Mouse (Mus musculus) left cerebral cortex, adult 11 months (tissue): ENCODE data around the gene Olfr169.
"Not testable (repeated sequence)": the region's sequence is repeated elsewhere in the genome, so short reads cannot be mapped to it uniquely, and the experiment has no call there.

Source experiments
- DNase-seq: peaks from one replicate; pipeline ENCODE4 v3.0.0; 2022; ENCODE audit warnings: low spot score

Gene Olfr169

DNA sequence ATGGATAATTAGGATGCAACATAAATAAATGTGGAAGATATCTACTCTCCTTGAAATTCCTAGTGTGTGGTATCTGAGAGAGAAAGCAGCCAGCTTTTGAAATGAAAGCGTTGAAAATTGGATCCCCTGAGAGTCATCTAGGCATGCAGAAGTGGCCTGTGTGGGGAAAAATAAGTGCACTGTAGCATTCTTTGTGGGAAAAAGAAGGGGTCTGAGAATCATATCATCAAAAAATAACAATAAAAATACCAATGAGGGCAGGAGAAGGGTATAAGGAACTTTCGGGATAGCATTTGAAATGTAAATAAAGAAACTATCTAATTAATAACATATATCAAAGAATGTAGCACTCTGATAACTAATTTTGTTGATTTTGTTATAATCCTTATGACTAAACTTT, at the start of gene Olfr169:
Gene Olfr169, minus strand, starts transcription at position 101 of the 400 bp plus-strand sequence.
- not testable (repeated sequence) for DNase-seq

DNA sequence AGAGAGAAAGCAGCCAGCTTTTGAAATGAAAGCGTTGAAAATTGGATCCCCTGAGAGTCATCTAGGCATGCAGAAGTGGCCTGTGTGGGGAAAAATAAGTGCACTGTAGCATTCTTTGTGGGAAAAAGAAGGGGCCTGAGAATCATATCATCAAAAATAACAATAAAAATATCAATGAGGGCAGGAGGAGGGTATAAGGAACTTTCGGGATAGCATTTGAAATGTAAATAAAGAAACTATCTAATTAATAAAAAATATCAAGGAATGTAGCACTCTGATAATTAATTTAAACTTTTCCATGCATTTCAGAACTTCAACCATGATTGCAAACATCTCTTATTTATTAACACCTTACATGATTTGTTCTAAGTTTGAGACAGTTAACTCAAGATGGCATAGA, 40.2 kb upstream of the Olfr169 start, which contains the start of gene Olfr170:
Gene Olfr170, minus strand, starts transcription at position 101 of the 400 bp plus-strand sequence.
- not testable (repeated sequence) for DNase-seq

DNA sequence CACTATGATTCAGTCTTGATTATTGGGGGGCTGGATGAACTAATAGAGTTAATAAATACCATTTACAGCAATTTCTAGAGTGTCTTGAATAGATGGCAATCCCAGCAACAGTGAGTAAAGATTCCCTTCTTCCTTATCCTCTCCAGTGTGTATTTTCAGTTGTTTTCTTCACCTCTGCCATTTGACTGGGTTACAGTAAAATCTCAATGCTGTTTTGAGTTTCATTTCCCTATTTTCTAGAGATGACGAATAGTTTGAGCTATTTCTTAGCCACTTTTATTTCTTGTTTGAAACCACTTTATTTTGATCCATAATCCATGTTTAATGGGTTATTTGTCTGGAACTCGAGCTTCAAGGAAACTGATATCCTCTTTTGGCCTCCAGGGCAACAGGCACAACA, 31.6 kb upstream of the Olfr169 start:
- DNase-seq = no peak

DNA sequence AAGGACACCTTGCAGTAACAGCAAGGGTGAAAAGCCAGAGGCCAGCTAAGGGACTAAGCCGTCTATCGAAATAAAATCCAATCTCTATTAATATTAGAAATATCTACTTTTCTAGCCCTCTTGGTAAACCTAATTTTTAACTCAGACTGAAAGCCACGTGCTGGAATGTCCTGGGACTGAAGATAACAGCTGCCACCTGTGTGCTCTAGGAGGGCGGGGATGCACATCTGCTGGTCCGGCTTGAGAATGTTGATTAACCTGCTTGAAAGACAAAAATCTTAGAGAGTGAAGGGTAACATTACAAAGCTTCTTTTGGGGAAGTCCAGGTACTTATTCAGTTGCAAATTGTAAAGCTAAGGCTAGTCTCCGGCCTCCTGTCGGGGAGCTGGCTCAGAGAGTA, 18.2 kb downstream of the Olfr169 start:
- not testable (repeated sequence) for DNase-seq

DNA sequence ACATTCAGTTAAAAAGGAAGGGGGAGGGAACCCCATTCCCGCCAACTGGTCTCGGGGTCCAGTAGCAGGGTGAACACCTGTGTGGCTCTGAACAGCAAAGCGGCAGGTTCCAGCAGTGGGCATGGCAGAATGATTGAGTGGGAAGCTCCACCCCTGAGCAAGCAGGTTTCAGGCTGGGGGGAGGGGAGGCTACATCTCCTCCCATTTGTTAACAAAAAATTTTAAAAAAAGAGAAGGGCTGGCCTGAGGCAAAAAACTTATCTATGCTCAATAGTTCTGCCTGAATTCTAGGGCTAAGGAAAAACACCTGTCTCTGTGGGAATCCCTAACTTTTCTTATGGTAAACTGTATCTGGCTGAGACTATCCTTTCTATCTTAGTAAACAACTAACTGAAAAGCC, 19.4 kb downstream of the Olfr169 start:
- not testable (repeated sequence) for DNase-seq

DNA sequence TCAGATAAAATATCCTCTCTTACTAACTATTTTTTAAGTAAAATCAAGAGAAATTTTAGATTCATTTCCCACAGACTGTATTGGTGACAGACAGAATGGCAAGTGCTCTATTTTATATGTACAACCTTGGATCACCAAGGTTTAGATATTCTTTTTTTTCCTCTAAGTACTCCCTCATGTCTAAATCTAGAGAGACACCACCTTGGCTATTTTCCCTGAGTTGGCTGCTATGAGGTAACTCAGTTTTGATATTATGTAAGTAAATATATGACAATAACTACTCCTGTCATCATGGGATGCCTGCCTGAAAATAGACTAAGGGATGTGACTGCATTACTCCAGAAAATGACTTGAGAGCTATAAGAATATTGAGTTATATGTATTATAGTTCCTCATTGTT, 36.2 kb downstream of the Olfr169 start, which contains the start of gene Olfr168:
Gene Olfr168, minus strand, starts transcription at position 101 of the 400 bp plus-strand sequence.
- no peak for DNase-seq

DNA sequence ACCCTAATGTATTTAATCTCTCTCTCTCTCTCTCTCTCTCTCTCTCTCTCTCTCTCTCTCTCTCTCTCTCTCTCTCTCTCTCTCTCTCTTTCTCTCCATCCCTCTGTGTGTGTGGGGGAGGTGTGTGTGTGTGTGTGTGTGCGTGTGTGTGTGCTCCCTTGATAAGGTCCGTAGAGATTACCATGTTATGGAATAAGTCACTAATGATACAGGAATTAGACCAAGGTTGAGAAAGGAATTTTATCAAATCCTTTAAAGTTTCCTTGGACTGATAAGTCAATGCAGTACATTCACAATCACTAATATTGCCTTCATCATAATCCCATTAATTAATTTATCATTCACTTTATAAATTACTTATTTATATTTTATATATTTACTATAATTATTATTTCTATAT, 49.4 kb downstream of the Olfr169 start, which contains the start of gene Olfr167:
Gene Olfr167, minus strand, starts transcription at position 101 of the 400 bp plus-strand sequence.
- DNase-seq = no peak
